Mouse (Mus musculus) E14TG2a.4 (cell line): ENCODE results near the gene Ppp1r14d.

ENCODE experiments used
- H3K27me3 ChIP-seq: 2 replicates; pipeline ENCODE4 v1.6.1; 2014; ENCODE audit warnings: low read length, control low read depth; ENCODE audit not compliant: insufficient read depth
- H3K36me3 ChIP-seq: 2 replicates; pipeline ENCODE4 v1.6.1; 2014; ENCODE audit warnings: low read length, control low read depth; ENCODE audit not compliant: insufficient read depth
- H3K4me1 ChIP-seq: replicated peaks from 2 replicates; pipeline ENCODE4 v1.6.1; 2014; ENCODE audit warnings: low read depth, low read length, control low read depth
- H3K4me3 ChIP-seq: replicated peaks from 2 replicates; pipeline ENCODE4 v1.5.1; 2014; ENCODE audit warnings: mild to moderate bottlenecking, low read length
- H3K9me3 ChIP-seq: 2 replicates; pipeline ENCODE4 v1.6.1; 2014; ENCODE audit warnings: low read length, control low read depth
- CTCF ChIP-seq: conservative IDR thresholded peaks from 2 replicates; pipeline ENCODE4 v1.5.1; 2014; ENCODE audit warnings: low read length
- NANOG ChIP-seq: IDR thresholded peaks from 2 replicates; pipeline ENCODE4 v1.6.1; 2014; ENCODE audit warnings: borderline replicate concordance, low read length, mixed read lengths
- POU5F1 ChIP-seq: IDR thresholded peaks from 2 replicates; pipeline ENCODE4 v1.6.1; 2014; ENCODE audit warnings: low read length, borderline replicate concordance

Ppp1r14d gene

DNA sequence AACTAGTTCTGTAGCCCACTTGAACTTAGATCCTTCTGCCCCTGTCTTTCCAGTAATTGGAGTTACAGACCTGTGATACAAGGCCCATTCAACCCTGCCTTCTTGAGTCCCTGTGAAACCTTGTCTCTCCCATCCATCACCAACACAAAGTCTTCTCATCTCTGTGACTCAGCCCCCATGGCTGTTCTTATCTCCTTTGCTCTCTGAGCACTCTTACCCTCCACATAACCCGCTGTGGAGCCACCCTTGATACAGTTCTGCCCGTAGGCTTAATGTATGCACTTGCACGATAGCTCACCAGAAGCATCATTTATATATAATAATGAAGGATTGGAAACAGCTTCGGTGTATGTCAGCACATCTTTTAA lies 11.1 kb upstream of the Ppp1r14d start:
- TF ChIP-seq CTCF (no peak), NANOG (no peak), POU5F1 (no peak)
- H3K36me3 ChIP-seq: peaks cover 68% of the 10 kb centered on the region
- H3K4me3 ChIP-seq: peak overlapping the region; percentile 5; the same call in 1 of the 2 replicates
- peaks cover 79% of the 10 kb centered on the region for H3K4me1 ChIP-seq
- no peaks in the 10 kb centered on the region for H3K27me3 ChIP-seq
- H3K9me3 ChIP-seq: no peaks in the 10 kb centered on the region

DNA sequence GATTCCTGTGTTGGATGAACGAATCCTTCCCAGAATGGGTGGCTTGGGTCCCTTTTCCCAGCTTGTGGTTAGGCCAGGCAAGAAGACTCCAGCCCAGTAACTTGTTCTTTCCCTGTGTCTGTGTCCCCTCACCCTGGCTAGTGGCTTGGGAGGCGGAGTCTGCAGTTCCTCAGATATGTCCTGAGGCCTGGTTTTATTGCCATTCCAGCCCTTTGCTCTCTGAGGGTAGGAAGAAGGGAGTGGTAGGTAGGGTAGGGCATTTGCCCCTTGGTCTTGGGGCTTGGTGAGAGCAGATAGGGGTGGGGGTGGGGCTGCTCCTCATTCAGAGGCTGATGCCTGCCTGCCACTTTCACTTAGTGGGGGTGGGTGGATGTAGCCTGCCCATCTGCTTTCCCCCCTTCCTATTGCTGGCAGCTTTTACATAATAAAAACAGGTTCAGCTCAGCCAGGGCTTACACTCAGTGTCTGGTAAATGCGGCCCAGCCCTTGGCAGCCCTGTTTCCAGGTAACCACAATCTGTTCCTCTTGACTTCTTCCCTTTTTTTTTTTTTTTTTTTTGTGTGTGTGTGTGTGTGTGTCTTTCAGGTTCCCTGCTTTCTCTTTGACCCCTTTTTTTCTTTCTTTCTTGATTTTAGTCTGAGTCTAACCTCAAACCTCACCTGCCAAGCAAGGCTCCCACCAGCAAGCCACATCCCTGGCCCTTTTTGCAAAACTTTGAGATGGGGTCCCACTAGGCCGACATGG lies 10.5 kb upstream of the Ppp1r14d start:
- Histone ChIP-seq H3K36me3 (peaks cover 68% of the 10 kb centered on the region), H3K27me3 (no peaks in the 10 kb centered on the region), H3K9me3 (no peaks in the 10 kb centered on the region), H3K4me1 (peaks cover 79% of the 10 kb centered on the region), H3K4me3 (peak overlapping the region; percentile 91)
- TF ChIP-seq CTCF (no peak), NANOG (no peak), POU5F1 (no peak)

DNA sequence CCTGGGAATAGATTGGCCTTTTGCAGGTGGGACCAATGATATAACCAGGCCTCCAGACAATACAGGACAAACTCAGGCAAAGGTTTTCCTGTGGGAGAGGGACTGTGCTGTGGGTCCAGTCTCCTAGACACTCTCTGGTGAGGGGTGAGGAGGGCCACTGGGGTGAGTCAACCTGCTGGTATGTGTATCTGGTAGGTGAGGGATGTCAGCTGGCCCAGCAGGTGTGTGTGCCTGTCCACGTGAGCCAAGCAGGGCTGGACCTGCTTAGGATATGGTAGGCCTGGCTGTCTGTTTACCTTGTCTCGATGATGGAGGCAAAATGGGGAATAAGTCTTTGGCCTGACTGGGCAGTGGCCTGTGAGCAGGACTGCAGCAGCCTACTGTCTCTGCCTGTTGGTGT lies 9.0 kb upstream of the Ppp1r14d start:
- H3K4me1 ChIP-seq: peaks cover 80% of the 10 kb centered on the region
- H3K36me3 ChIP-seq: peaks cover 60% of the 10 kb centered on the region
- H3K9me3 ChIP-seq: no peaks in the 10 kb centered on the region
- TF ChIP-seq POU5F1: no peak
- H3K27me3 ChIP-seq: no peaks in the 10 kb centered on the region
- H3K4me3 ChIP-seq: peak overlapping the region; percentile 91

DNA sequence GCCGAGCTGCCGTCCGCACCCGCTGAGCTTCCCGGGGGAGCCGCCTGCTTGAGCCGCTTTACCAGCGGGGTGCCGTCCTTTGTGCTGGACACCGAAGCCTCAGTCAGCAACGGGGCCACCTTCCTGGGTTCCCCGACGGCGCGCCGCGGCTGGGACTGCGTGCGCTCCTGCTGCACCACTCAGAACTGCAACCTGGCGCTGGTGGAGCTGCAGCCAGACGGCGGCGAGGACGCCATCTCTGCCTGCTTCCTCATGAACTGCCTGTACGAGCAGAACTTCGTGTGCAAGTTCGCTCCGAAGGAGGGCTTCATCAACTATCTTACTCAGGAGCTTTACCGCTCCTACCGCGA lies 8.1 kb upstream of the Ppp1r14d start:
- Histone ChIP-seq H3K9me3 (no peaks in the 10 kb centered on the region), H3K4me1 (peaks cover 85% of the 10 kb centered on the region), H3K4me3 (peak overlapping the region; percentile 91), H3K36me3 (peaks cover 52% of the 10 kb centered on the region), H3K27me3 (no peaks in the 10 kb centered on the region)
- TF ChIP-seq CTCF (no peak), NANOG (no peak)

DNA sequence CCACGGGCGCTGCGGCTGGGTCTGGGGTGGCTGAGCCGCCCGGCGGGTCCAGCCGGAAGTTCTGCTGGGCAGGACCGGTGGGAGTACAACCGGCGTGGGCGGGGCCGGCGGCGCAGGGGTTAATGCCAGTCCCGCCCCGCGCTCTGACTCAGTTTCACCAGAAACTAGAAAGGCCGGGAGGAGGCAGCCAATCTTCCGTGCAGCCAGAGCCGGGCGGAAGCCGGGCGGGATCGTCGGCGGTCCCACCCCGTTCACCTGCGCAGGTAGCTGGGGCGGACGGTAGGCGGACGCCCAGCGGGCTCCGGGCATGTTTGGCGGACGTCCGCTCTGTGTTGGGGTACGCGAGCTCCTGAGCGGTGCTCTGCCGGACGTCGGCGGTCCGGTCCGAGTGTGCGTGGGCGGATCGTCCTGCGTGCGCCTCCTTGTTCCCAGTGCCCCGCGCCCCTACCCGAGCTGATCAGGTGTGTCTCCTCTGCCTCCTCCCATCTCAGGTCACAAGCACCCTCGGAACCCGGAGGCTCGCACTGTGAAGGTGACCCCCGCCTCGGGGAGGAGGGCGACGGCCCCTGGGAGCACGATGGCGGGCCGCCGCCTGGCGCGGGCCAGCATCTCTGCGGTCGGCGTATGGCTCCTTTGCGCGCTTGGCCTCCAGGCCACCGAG lies 7.6 kb upstream of the Ppp1r14d start, which contains the start of gene Spint1:
Gene Spint1, plus strand, starts transcription at position 153 of the 661 bp plus-strand sequence.
- no peaks in the 10 kb centered on the region for H3K9me3 ChIP-seq
- H3K4me1 ChIP-seq: peaks cover 80% of the 10 kb centered on the region
- H3K36me3 ChIP-seq: peaks cover 47% of the 10 kb centered on the region
- H3K27me3 ChIP-seq: no peaks in the 10 kb centered on the region
- TF ChIP-seq POU5F1 (no peak), NANOG (no peak), CTCF (no peak)
- peak within 1 kb of the TSS; percentile 91 for H3K4me3 ChIP-seq

DNA sequence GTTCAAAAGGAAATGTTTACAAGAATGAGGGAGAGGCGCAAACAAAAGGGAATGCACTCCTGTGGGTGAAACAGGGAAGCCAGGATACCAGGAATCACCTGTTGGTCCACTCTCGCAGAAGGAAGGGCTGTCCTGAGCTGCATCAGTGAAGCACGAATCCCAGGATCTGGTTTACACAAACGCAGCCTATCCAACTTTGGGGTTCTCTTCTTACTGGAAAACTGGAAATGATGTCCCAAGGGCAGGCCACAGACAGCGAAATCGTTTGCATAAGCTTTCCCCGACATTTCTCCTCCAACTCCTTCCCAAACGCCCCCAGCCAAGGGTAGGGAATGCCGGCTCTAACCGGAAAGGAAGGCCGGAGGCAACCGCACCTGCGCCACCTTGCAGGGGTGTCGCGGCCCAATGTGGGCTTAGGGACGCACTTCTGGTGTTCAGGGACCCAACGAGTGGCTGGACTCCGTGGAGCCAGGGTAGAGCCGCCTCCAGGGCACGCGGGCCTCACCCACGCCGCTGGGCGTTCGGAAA lies 7.0 kb upstream of the Ppp1r14d start:
- H3K4me1 ChIP-seq: peaks cover 74% of the 10 kb centered on the region
- H3K4me3 ChIP-seq: peak overlapping the region; percentile 91
- H3K36me3 ChIP-seq: peaks cover 41% of the 10 kb centered on the region
- no peaks in the 10 kb centered on the region for H3K27me3 ChIP-seq
- TF ChIP-seq NANOG (peak; percentile 18; the same call in 1 of the 2 replicates), CTCF (no peak)
- H3K9me3 ChIP-seq: no peaks in the 10 kb centered on the region

DNA sequence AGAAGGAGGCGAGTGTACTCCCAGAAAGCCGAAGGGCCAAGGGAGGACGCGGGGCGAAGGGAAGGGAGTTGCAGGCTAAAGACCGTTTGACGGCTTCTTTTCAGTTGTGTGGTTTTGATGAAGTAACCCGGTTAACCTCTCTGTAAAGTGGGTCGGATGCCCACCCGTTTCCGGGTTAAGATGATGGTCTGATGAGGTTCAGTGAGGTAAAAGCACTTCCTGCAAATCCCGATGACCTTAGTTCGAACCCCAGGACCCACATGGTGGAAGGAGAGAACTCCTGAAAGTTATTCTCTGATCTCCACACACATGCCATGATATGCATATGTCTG lies 20.6 kb downstream of the Ppp1r14d start:
- H3K9me3 ChIP-seq: no peaks in the 10 kb centered on the region

DNA sequence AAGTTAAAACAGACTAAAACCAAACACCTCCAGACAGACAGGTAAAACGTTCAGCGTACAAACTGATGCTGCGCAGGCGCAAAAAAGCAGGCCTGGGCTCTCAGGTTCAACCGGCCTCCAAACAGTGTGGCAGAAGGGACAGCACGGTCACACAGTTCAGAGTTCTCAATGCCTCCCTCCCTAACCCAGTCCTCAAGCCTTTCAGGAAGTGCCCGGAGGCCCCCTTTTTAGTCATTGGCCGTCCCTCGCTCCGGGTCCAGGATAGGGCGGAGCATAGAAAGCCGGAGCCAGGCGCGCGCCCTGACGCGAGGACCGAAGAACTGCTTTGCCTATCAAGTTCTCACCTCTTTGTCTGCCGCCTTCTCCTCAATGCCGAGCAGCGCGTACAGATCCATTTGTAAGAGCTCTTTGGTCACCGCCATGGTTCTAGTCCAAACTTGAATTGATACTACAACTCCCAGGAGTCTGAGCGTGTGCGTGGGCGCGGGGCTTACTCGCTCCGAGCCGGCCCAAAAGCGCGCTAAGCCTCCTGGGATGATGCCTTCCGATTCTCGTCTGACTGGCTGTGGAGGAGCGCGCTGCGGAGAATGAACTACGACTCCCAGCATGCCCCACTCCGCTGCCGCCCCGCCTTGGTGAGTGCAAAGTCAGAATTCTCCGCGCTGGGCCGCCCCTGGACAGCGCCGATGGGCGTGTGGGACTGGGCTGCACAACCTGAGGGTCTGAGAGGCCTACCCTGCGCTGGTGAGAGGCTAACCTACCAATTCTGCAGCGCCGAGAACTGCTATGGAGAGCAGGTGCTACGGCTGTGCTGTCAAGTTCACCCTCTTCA lies 21.1 kb downstream of the Ppp1r14d start, which contains the start of the genes Zfyve19 and Dnajc17:
Gene Zfyve19, plus strand, starts transcription at position 274 of the 832 bp plus-strand sequence.
Gene Dnajc17, minus strand, starts transcription at position 452 of the 832 bp plus-strand sequence.
- H3K36me3 ChIP-seq: peaks cover 33% of the 10 kb centered on the region
- TF ChIP-seq POU5F1 (no peak), CTCF (no peak), NANOG (no peak)
- H3K4me3 ChIP-seq: peak within 1 kb of the TSS; percentile 89
- H3K9me3 ChIP-seq: no peaks in the 10 kb centered on the region
- no peaks in the 10 kb centered on the region for H3K27me3 ChIP-seq
- H3K4me1 ChIP-seq: peaks cover 50% of the 10 kb centered on the region

More for the DNA sequence above, 20.6 kb downstream of the Ppp1r14d start:
- TF ChIP-seq CTCF: no peak
- TF ChIP-seq POU5F1: no peak
- no peak for TF ChIP-seq NANOG
- H3K36me3 ChIP-seq: peaks cover 37% of the 10 kb centered on the region
- no peaks in the 10 kb centered on the region for H3K27me3 ChIP-seq
- H3K4me3 ChIP-seq: peak overlapping the region; percentile 89
- H3K4me1 ChIP-seq: peaks cover 45% of the 10 kb centered on the region
